Mouse (Mus musculus) layer of hippocampus, postnatal 10 days (tissue): ENCODE results near the gene Crat. TPM values are rescaled to one million over a fixed set of nuclear protein-coding genes. Genes with fewer than 3 reads are reported as not detected.

ENCODE experiments used
- DNase-seq, 2 experiments: peaks; one replicate each; pipeline ENCODE4 v3.0.0; 2021; ENCODE audit warnings: low spot score in 2 of 2
- total RNA-seq, 2 experiments: library from RNA; stranded (reverse); gene quantifications; 2 replicates each; pipeline ENCODE4 v1.2.3; 2021

The Crat gene
- total RNA-seq, 2 experiments from 2014 or later = 39.0 to 41.9 TPM

DNA sequence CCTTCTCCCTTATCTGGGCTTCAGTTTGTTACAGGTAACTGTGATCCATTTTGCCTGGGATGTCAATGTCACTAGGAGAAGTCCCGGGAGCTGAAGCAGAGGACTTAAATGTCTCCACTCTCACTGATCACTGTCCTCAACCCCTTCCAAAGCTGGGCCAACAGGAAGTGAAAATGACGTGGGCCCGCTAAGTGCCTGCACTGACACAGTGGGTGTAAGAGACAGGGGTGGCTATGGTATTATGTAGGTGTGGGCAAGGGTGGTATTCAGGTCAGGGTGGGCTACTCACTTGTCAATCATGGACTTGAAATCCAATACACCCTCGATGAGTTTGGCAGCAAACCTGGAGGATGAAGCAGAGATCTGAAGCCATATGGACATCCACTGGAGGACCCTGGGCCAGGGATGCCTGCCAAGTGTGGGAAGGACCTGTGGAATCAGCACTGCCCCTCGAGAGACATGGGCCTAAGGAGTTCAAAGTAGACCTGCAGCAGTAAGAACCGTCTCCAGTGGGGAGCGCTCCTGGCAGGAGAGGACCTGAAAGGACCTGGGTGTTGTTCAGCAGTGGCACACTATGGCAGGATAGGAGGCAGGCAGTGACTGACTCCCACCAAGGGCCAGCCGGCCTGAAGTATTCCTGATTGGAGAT lies 7.0 kb downstream of the Crat start:
- no peak for DNase-seq

- DNase-seq = no peak
Measured at GRCm38 (mm10) chr2:30407778-30408177, 7.8 kb downstream of the Crat start.

DNA sequence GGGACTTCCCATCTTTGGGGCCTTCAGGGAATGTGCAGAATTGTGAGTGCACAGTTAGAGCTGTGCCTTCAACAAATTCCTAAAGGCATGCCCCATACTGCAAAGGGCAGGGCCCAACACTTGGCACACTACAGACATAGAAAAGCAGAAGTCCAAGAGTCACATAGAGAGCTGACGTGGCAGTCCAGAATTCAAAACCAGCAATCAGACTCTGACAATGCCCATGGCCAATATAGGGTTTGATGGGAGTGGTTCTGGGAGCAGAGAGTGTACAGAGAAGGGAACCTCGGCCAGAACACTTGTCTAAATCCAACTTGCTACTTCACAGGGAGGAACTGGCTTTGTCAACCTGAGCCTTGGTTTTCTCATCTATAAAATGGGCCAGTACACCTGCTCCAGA lies 8.4 kb downstream of the Crat start:
- no peak for DNase-seq

- DNase-seq = peak in 1 of 2 experiments; percentile 22
Measured at GRCm38 (mm10) chr2:30403870-30404269, 11.7 kb downstream of the Crat start.

- no peak for DNase-seq
Measured at GRCm38 (mm10) chr2:30402843-30403242, 12.8 kb downstream of the Crat start.

DNA sequence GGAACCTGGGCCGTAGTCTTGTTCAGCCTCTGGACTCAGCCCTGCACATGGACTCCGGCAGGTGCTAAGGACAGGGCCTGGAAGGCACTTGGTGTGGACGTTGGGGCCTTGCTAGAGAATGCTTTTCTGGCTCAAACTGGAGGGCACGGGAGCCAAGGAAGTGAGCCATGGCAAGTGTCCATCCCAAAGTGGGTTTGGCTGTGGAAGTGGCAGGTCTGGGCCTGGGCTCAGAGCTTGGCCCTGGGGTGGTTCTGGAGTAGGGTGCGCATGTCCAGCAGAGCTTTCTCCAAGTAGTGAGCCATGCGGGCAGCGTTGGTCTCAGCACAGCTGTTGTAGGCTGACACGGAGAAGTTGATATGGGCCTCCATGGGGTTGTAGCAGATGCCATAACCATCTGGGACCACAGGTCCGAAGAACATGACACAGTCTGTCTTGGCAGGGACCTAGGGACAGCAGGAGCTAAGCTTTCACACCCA lies 13.2 kb downstream of the Crat start:
- peak; percentile 18 to 63 for DNase-seq

GRCm38 (mm10) chr2:30401581-30401980 lies 14.0 kb downstream of the Crat start:
- peak in 1 of 2 experiments; percentile 8 for DNase-seq

DNA sequence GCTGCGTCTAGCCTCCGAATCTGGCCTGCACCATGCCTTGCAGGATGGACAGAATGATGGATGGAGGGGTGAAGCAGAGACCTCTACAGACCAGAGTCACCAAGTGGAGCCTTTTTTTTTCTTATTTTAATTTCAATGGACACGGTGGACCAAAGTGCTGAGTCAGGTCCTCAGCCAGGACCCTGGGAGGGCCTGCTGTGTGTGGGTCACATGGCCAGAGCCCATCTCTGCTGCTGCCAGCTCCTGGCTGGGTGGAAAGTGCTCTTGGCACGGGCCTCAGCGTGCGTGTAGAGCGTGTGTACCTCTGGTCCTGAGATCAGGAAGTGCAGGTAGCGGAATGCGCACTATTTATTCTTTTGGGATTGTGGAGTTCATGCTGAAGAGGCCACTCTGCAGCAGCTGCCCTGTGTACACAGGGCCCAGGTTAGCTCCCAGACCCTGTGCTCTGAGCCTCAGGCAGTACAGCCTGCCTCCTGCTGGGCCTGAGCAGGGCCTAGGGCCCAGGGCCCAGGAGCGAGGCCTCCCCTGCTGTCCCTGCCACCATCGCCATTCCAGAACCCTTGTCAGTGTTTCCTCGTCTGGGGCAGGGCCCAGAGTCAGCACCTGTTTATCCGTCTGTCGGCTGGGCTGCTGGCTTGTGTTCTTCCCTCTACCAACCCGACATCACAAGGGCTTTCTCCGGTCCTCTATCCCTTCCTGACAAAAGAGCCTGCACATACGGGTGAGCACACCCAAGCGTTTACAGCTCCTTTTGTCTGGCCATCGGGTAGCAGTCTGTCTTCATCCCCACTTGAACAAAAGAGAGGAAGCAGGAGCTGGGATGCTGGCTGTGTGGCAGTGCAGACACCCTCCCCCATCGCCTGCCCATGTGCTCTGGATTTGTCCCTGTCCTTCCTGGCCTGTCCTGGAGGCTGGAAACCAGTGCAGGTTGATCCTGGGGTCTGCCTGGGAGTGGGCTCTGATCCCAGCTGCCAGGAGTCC lies 16.1 kb downstream of the Crat start:
- DNase-seq = peak; percentile 58 to 59

GRCm38 (mm10) chr2:30397986-30398512 lies 17.6 kb downstream of the Crat start:
- DNase-seq = peak in 1 of 2 experiments; percentile 20

- DNase-seq = no peak
Measured at GRCm38 (mm10) chr2:30396246-30396645, 19.4 kb downstream of the Crat start.

DNA sequence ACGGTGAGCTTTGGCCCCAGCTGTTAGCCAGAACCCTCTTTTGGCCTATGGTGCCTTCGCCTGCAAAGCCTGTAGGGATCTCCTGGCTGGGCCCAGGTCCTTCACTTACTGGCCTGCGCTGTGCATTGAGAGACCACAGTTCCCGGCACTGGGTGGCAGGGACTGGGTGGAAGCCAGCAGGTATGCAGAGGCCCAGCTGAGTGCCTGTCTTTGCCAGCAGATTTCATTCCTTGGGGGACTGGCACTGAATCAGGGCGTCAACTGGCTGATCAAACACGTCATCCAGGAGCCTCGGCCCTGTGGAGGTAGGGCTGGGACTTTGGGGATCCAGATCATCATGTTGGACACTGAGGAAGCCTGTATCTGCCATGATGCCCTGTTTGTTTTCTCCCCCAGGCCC lies 19.9 kb downstream of the Crat start:
- DNase-seq = peak in 1 of 2 experiments; percentile 9

DNA sequence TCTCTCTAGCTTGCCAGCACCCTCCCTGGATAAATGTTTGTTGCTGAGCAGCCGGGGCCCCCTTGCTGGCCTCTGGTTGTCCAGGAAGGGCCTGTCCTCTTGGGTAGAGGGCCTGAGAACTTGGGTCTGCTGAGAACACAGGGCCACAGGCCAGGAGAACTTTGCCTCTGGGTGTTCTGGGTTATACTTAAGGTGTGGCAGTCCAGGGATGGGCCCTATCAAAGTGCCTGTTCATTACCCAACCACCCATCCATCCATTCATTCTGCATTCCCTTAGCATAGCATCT lies 22.3 kb downstream of the Crat start:
- DNase-seq = no peak

- DNase-seq = peak in 1 of 2 experiments; percentile 72
Measured at GRCm38 (mm10) chr2:30392577-30393369, 22.8 kb downstream of the Crat start.

GRCm38 (mm10) chr2:30392114-30392576 lies 23.5 kb downstream of the Crat start, which contains the start of gene Dolpp1:
TSS of gene Dolpp1 (plus strand) at chr2:30392254.
- peak; percentile 96 to 97 for DNase-seq

- DNase-seq = no peak
Measured at GRCm38 (mm10) chr2:30389000-30389399, 26.6 kb downstream of the Crat start.

GRCm38 (mm10) chr2:30386913-30387312 lies 28.7 kb downstream of the Crat start:
- DNase-seq = peak in 1 of 2 experiments; percentile 11

DNA sequence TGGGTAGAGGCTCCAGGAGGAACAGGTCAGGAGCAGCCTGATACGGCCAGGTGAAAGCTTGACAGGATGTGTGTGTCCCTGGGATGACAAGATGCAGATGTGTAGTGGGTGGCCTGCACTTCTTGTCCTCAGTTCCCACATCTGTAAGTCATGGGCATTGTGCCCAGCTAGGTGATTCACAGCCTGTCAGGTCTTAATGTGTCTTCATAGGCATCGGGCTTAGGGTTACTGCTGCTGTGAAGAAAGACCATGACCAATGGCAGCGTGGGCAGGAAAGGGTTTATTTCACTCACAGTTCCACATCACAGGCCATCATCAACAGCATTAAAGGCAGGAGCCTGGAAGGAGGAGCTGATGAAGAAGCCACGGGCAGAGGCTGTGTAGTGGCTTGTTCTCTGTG lies 30.0 kb downstream of the Crat start:
- DNase-seq = no peak

DNA sequence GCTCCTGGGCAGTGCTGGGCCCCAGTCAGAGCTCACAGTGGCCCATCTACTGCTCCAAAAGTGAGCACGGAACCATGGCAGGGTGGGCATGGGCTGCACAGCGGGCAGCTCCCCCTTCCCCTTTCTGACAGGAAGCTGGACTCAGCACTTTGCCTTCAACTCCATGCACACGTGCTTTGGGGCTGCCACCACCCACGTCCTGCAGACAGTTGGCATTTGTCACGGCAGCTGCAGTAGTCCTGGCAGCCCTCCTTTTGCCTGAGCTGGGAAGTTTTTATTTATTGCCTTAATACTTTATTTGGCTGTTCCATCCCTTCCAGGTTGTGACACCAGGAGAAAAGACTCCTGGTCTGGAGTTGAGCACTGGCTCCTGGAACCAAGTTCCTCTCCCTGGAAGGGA lies 30.8 kb downstream of the Crat start:
- no peak for DNase-seq

- no peak for DNase-seq
Measured at GRCm38 (mm10) chr2:30381377-30381725, 34.3 kb downstream of the Crat start.

GRCm38 (mm10) chr2:30380564-30381376 lies 34.8 kb downstream of the Crat start:
- no peak for DNase-seq
